Mouse (Mus musculus): ENCODE measurements around the gene Manf.

GRCm38 (mm10) chr9:106821050-106821617 lies 70.6 kb downstream of the Manf start:
- TF ChIP-seq TAL1 (IDR thresholded peaks at IDR 0.05; ENCODE audit: low read length) = no peak
- TF ChIP-seq GATA1 (IDR thresholded peaks at IDR 0.05; ENCODE audit: low read length) = no peak

Measured in erythroblast, embryonic 14.5 days (primary cell).